Comparison of ENCODE assay signal across 15 mouse cellular contexts in genomic region chr12:110769660-110770297, GRCm38 (mm10). TPM values are rescaled to one million over a fixed set of nuclear protein-coding genes. Genes with fewer than 3 reads are reported as not detected.
DNase-seq lines count a peak whose midpoint lies in the region; ATAC-seq and TF ChIP-seq lines count a peak whose summit lies in the region.
"Had no signal": no experiment of that assay in that cellular context is flagged by ENCODE, and none has a peak within 500 bp of the region (broad histone marks: within the 10 kb centered on the region; RNA-seq: fewer than 3 reads in every experiment).

No protein-coding gene starts in this region.

- H3K4me2 ChIP-seq in hindbrain, postnatal 0 days (ENCODE audit: low read depth, low read length), result no peak overlapping the region
- H3K4me2 ChIP-seq: kidney, embryonic 15.5 days had no signal

- no peak overlapping the region for H3K4me3 ChIP-seq in gastrocnemius, adult 2 months
- H3K4me3 ChIP-seq in megakaryocyte, embryonic 14.5 days (replicated peaks), result peak overlapping the region; percentile 64
- no peak overlapping the region for H3K4me3 ChIP-seq in hindbrain, postnatal 0 days (ENCODE audit: low read length)
- H3K4me3 ChIP-seq: kidney, embryonic 15.5 days; myocyte had no signal

- 0 out of 2 replicates have a peak overlapping the region, but pooled peaks have one; percentile 2 for H3K9ac ChIP-seq in hindbrain, postnatal 0 days (replicated peaks; ENCODE audit: low read length)
- H3K9ac ChIP-seq: kidney, embryonic 15.5 days had no signal

- TF ChIP-seq CTCF in gastrocnemius, adult 2 months (IDR thresholded peaks at IDR 0.05), result no peak
- no peak for TF ChIP-seq CTCF in hindbrain, postnatal 0 days (IDR thresholded peaks at IDR 0.05; ENCODE audit: low read depth)

- H3K4me1 ChIP-seq in megakaryocyte, embryonic 14.5 days, result peaks cover 80% of the 10 kb centered on the region
- H3K4me1 ChIP-seq in hindbrain, postnatal 0 days (ENCODE audit: insufficient read depth, low read length), result peaks cover 5% of the 10 kb centered on the region; the same call in 1 of the 2 replicates

- no peak for DNase-seq in gastrocnemius, adult 2 months
- DNase-seq in gastrocnemius, postnatal 4 days (ENCODE audit: low spot score in 2 of 2), result no peak
- DNase-seq in adrenal gland, postnatal 25 days, result peak; percentile 8
- no peak for DNase-seq in hindbrain, postnatal 0 days (ENCODE audit: low spot score)
- DNase-seq in embryo, embryonic 9.5 days (ENCODE audit: extremely low spot score), result no peak
- DNase-seq: cerebellum, postnatal 36 days; heart, adult 11 months; lung, adult 18-20 months; right cerebral cortex, postnatal 25 days; thymus, adult 2 months had no signal

- no peak for ATAC-seq in megakaryocyte, adult 5-6 weeks (ENCODE audit: poor library complexity, severe bottlenecking)
- no peak for ATAC-seq in hindbrain, postnatal 0 days

- H3K9me3 ChIP-seq in megakaryocyte, embryonic 14.5 days, result no peaks in the 10 kb centered on the region
- no peaks in the 10 kb centered on the region for H3K9me3 ChIP-seq in hindbrain, postnatal 0 days (ENCODE audit: low read length)
- H3K9me3 ChIP-seq: kidney, embryonic 15.5 days had no signal

- WGBS in hindbrain, postnatal 0 days, result 58% methylated on average over 6 of the region's 6 CpGs

- H3K27me3 ChIP-seq in megakaryocyte, embryonic 14.5 days (replicated peaks), result no peaks in the 10 kb centered on the region
- H3K27me3 ChIP-seq in hindbrain, postnatal 0 days (ENCODE audit: insufficient read depth, low read length), result no peaks in the 10 kb centered on the region
- H3K27me3 ChIP-seq: kidney, embryonic 15.5 days had no signal

- peak overlapping the region; percentile 6; the same call in 1 of the 2 replicates for H3K27ac ChIP-seq in gastrocnemius, adult 2 months
- H3K27ac ChIP-seq in hindbrain, postnatal 0 days, result peak overlapping the region; percentile 26
- H3K27ac ChIP-seq: kidney, embryonic 15.5 days; macrophage had no signal

- intact Hi-C loops in gastrocnemius, adult 2 months (cut with DNase I), result no loop called here

- H3K36me3 ChIP-seq in megakaryocyte, embryonic 14.5 days (replicated peaks; ENCODE audit: low read length), result peaks cover 18% of the 10 kb centered on the region
- no peaks in the 10 kb centered on the region for H3K36me3 ChIP-seq in hindbrain, postnatal 0 days (ENCODE audit: insufficient read depth, low read length)
- H3K36me3 ChIP-seq: kidney, embryonic 15.5 days had no signal

RNA-seq across cellular contexts. Expression of gene Wdr20, which starts 32.0 kb away (rescaled TPM):
- 10 to 100 TPM; 18.9 to 22.0 TPM for total RNA-seq in gastrocnemius, adult 2 months (2021)
- 10 to 100 TPM; 24.6 to 34.2 TPM for total RNA-seq in gastrocnemius, postnatal 4 days (2021)
- polyA plus RNA-seq in megakaryocyte, embryonic 14.5 days (2012; ENCODE audit: insufficient read depth, low replicate concordance), result 13.1 and 45.3 TPM in 2 replicates
- 24.2 and 24.7 TPM in 2 replicates for total RNA-seq in megakaryocyte, adult 5-6 weeks (2015)
- 28.5 and 37.5 TPM in 2 replicates for total RNA-seq in megakaryocyte, adult 5-6 weeks (2017)
- 40.7 and 51.1 TPM in 2 replicates for total RNA-seq in adrenal gland, postnatal 25 days (2021)
- 27.2 and 28.8 TPM in 2 replicates for total RNA-seq in hindbrain, postnatal 0 days (2014; rRNA removed)
- polyA plus RNA-seq in hindbrain, postnatal 0 days (2015; fragmentation: Nextera tagmentation; extraction: Ambion mirVana), result 17.1 and 17.7 TPM in 2 replicates
